Mouse (Mus musculus) ES-Bruce4 (cell line): ENCODE measurements around the gene Dolk.

Experiments used
- CTCF ChIP-seq: IDR thresholded peaks from one replicate; pipeline ENCODE4 v1.8.1; 2011; ENCODE audit warnings: low read depth, low read length
- EP300 ChIP-seq: IDR thresholded peaks from 2 replicates; pipeline ENCODE4 v1.6.1; 2011; ENCODE audit warnings: low read depth, low read length; ENCODE audit not compliant: insufficient read depth

DNA sequence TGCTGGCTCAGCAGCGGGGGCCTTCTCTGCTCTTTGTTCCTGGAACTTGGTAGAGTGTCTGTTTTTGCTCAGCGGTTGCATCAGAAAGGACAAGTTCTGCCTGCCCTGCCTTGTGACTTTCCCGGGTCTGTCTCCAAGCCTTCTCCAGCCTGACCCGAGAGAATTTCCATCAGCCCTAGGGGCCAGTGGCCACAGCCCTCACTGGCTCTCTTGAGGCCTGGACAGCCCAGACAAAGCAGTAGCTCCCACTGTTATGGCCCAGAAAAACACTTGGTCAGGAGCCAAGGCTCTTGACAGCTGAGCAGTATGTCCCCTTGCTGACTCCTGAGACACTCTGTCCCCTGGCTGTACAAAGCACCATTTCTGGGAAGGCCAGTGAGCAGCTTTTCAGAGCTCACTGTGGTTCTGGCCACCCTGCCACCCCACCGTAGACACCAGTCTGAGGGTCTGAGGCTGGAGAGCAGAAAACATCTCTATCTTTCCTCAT lies 20.3 kb downstream of the Dolk start, which contains the start of gene Phyhd1:
- no peak for TF ChIP-seq CTCF
- TF ChIP-seq EP300, result 0 out of 2 replicates have a peak, but pooled peaks have one; percentile 22
